Mouse (Mus musculus): Measurements from ENCODE around the gene Larp1b. TPM values are rescaled to one million over a fixed set of nuclear protein-coding genes. Genes with fewer than 3 reads are reported as not detected.

The Larp1b gene
- total RNA-seq (2023; ENCODE audit: inconsistent age): 14.8 to 21.9 TPM (median 18.0 TPM) in 4 replicates

GRCm38 (mm10) chr3:40949170-40949902, at the start of gene Larp1b:
Larp1b (plus strand) TSS chr3:40949828.

GRCm38 (mm10) chr3:40902443-40902842, 47.2 kb upstream of the Larp1b start, which contains the start of gene 1700034I23Rik:
1700034I23Rik (minus strand) TSS chr3:40902543.

GRCm38 (mm10) chr3:41082885-41083789, 133.5 kb downstream of the Larp1b start, which contains the start of gene Pgrmc2:
Pgrmc2 (minus strand) TSS chr3:41083046.

Other genes with a start within 250 kb of the Larp1b start
- not detected in 4 replicates for gene Slc25a31, start 241.0 kb upstream of the Larp1b start, total RNA-seq (2023; ENCODE audit: inconsistent age)
- 6.7 to 12.8 TPM (median 10.0 TPM) in 4 replicates for gene Hspa4l, start 205.3 kb upstream of the Larp1b start, total RNA-seq (2023; ENCODE audit: inconsistent age)
- gene Plk4, start 149.8 kb upstream of the Larp1b start, total RNA-seq (2023; ENCODE audit: inconsistent age): 21.0 to 35.0 TPM (median 28.7 TPM) in 4 replicates
- gene Mfsd8, start 102.9 kb upstream of the Larp1b start, total RNA-seq (2023; ENCODE audit: inconsistent age): 13.6 to 15.6 TPM (median 14.7 TPM) in 4 replicates
- 7.8 to 9.9 TPM (median 8.5 TPM) in 4 replicates for gene Abhd18, start 102.9 kb upstream of the Larp1b start, total RNA-seq (2023; ENCODE audit: inconsistent age)
- gene 1700034I23Rik, start 47.3 kb upstream of the Larp1b start, total RNA-seq (2023; ENCODE audit: inconsistent age): not detected in 4 replicates
- gene Pgrmc2, start 133.2 kb downstream of the Larp1b start, total RNA-seq (2023; ENCODE audit: inconsistent age): 17.7 to 22.0 TPM (median 19.4 TPM) in 4 replicates